Mouse (Mus musculus) liver, embryonic 12.5 days (tissue): Measurements from ENCODE around the gene Gpr68. TPM values are rescaled to one million over a fixed set of nuclear protein-coding genes. Genes with fewer than 3 reads are reported as not detected.

Experiments
- ATAC-seq: fragments of 200-750 bp; cut with Nextera tagmentation; 2 replicates; pipeline ENCODE4 v1.8.0; 2017; ENCODE audit warnings: moderate number of reproducible peaks, mild to moderate bottlenecking, moderate library complexity
- H3K27ac ChIP-seq: fragments of 300-500 bp; sonication (generic); 2 replicates; pipeline ENCODE4 v1.5.1; 2016; ENCODE audit warnings: mild to moderate bottlenecking
- H3K27me3 ChIP-seq: fragments of 300-500 bp; sonication (generic); replicated peaks from 2 replicates; pipeline ENCODE4 v1.6.1; 2016; ENCODE audit warnings: mild to moderate bottlenecking, moderate library complexity
- H3K36me3 ChIP-seq: fragments of 300-500 bp; sonication (generic); 2 replicates; pipeline ENCODE4 v1.6.1; 2016; ENCODE audit warnings: mild to moderate bottlenecking, moderate library complexity
- H3K4me1 ChIP-seq: fragments of 300-500 bp; sonication (generic); 2 replicates; pipeline ENCODE4 v1.6.1; 2016
- H3K4me2 ChIP-seq: fragments of 300-500 bp; sonication (generic); 2 replicates; pipeline ENCODE4 v1.6.1; 2016; ENCODE audit warnings: mild to moderate bottlenecking, moderate library complexity
- H3K4me3 ChIP-seq: fragments of 300-500 bp; sonication (generic); 2 replicates; pipeline ENCODE4 v1.5.1; 2016; ENCODE audit warnings: mild to moderate bottlenecking, moderate library complexity
- H3K9ac ChIP-seq: fragments of 300-500 bp; sonication (generic); 2 replicates; pipeline ENCODE4 v1.6.1; 2016; ENCODE audit warnings: mild to moderate bottlenecking, moderate library complexity
- H3K9me3 ChIP-seq: fragments of 300-500 bp; sonication (generic); replicated peaks from 2 replicates; pipeline ENCODE4 v1.6.1; 2016; ENCODE audit warnings: mild to moderate bottlenecking, moderate library complexity
- WGBS: fragments of 180-500 bp; shearing (Covaris S2); methylation state at CpG from one replicate; pipeline ENCODE4 v1.1.7; 2016; ENCODE audit not compliant: insufficient replicate concordance; 5-methylcytosine and 5-hydroxymethylcytosine counted together
- polyA plus RNA-seq: library from polyadenylated mRNA; unstranded; fragments of >200 nt; fragmentation: Nextera tagmentation; extraction: Ambion mirVana; gene quantifications from 2 replicates; pipeline ENCODE4 v1.2.1, GENCODE M21; 2016

The Gpr68 gene
- polyA plus RNA-seq, 1 experiment from 2014 or later, result 0.04 TPM

GRCm38 (mm10) chr12:100862856-100863446 lies 45.0 kb downstream of the Gpr68 start:
- no peaks in the 10 kb centered on the region for H3K4me1 ChIP-seq
- no peak for ATAC-seq
- no peak overlapping the region for H3K27ac ChIP-seq
- H3K27me3 ChIP-seq, result no peaks in the 10 kb centered on the region
- WGBS, result 79% methylated on average over 3 of the region's 3 CpGs
- no peak overlapping the region for H3K4me2 ChIP-seq
- no peaks in the 10 kb centered on the region for H3K36me3 ChIP-seq
- no peak overlapping the region for H3K4me3 ChIP-seq
- H3K9ac ChIP-seq, result no peak overlapping the region
- H3K9me3 ChIP-seq, result no peaks in the 10 kb centered on the region

- no peaks in the 10 kb centered on the region for H3K9me3 ChIP-seq
- 40% methylated on average over 3 of the region's 3 CpGs for WGBS
Observed at GRCm38 (mm10) chr12:100862272-100862671, 45.7 kb downstream of the Gpr68 start.

DNA sequence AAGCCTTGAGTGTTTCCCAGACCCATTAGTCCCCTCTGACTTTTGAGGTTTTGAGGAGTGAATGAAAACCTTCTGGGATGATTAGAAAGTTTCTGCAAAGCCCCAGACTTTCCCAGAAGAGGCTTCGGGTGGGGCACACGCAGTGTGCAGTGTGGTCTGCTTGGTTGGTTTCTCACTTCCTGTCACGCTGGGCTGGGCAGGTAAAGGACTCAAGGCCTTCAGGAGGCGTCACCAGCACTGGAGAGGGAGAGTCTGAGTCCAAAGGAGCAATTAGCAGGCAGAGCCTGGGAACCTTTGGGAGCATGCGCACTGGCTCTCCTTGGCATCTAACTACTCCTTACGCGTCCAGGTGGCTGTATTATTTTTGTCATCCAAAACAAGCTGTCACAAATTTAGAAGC lies 50.2 kb downstream of the Gpr68 start:
- Histone ChIP-seq H3K4me2 (no peak overlapping the region), H3K27ac (no peak overlapping the region), H3K9me3 (no peaks in the 10 kb centered on the region), H3K9ac (no peak overlapping the region), H3K4me1 (no peaks in the 10 kb centered on the region), H3K36me3 (no peaks in the 10 kb centered on the region), H3K4me3 (no peak overlapping the region), H3K27me3 (no peaks in the 10 kb centered on the region)
- 55% methylated on average over 7 of the region's 7 CpGs for WGBS
- no peak for ATAC-seq

More at GRCm38 (mm10) chr12:100862272-100862671, 45.7 kb downstream of the Gpr68 start:
- Histone ChIP-seq H3K27ac (no peak overlapping the region), H3K9ac (no peak overlapping the region), H3K36me3 (no peaks in the 10 kb centered on the region), H3K4me1 (no peaks in the 10 kb centered on the region), H3K4me2 (no peak overlapping the region), H3K4me3 (no peak overlapping the region), H3K27me3 (no peaks in the 10 kb centered on the region)
- ATAC-seq, result no peak

GRCm38 (mm10) chr12:100856337-100856736 lies 51.7 kb downstream of the Gpr68 start:
- Histone ChIP-seq H3K9ac (no peak overlapping the region), H3K27me3 (no peaks in the 10 kb centered on the region), H3K4me2 (no peak overlapping the region), H3K4me1 (no peaks in the 10 kb centered on the region), H3K9me3 (no peaks in the 10 kb centered on the region), H3K27ac (no peak overlapping the region), H3K4me3 (no peak overlapping the region), H3K36me3 (no peaks in the 10 kb centered on the region)
- WGBS, result 57% methylated on average over 2 of the region's 2 CpGs
- no peak for ATAC-seq

GRCm38 (mm10) chr12:100852370-100852769 lies 55.6 kb downstream of the Gpr68 start:
- no peaks in the 10 kb centered on the region for H3K9me3 ChIP-seq
- H3K4me1 ChIP-seq, result no peaks in the 10 kb centered on the region
- H3K9ac ChIP-seq, result no peak overlapping the region
- no peak overlapping the region for H3K4me2 ChIP-seq
- 39% methylated on average over 3 of the region's 3 CpGs for WGBS
- H3K36me3 ChIP-seq, result no peaks in the 10 kb centered on the region
- no peak overlapping the region for H3K4me3 ChIP-seq
- H3K27me3 ChIP-seq, result no peaks in the 10 kb centered on the region
- H3K27ac ChIP-seq, result no peak overlapping the region
- ATAC-seq, result no peak

DNA sequence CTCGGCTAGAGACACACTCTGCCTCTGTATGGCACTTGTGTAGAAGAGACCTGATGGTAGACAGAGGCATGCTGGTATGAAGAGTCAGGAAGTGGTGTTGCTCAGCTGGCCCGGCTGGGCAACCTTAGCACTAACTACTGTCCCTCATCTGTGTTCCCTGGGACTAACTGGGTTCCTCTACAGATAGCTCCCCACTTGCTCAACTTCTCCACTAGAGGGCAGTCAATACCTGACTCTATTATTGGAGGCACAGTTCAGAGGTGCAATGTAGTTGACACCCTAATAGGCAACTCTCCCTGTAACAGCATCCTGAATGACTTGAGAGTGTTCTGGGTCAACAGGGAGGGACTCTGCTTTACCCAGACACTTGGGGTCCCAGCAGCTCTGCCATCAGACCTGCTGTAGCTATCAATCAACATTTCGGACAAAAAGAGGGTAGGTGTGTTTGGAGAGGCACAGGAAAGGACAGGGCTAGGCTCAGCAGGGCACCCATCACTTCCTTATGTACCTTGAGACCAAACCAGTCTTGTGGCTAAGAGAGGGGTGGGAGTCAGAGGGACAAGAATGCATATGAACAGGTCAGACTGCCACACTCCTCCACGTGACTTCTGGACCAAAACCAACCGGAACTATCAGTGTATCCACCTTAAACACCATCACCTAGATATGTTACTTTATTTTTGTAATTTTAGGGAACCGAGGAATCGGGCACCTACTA lies 58.4 kb downstream of the Gpr68 start:
- H3K4me1 ChIP-seq, result no peaks in the 10 kb centered on the region
- H3K27ac ChIP-seq, result no peak overlapping the region
- 0 out of 2 replicates have a peak, but pooled peaks cover 9% of the 10 kb centered on the region for H3K27me3 ChIP-seq
- peak; percentile 68 for ATAC-seq
- no peak overlapping the region for H3K4me2 ChIP-seq
- WGBS, result 56% methylated on average over 7 of the region's 7 CpGs
- no peaks in the 10 kb centered on the region for H3K9me3 ChIP-seq
- no peaks in the 10 kb centered on the region for H3K36me3 ChIP-seq
- H3K9ac ChIP-seq, result no peak overlapping the region
- H3K4me3 ChIP-seq, result no peak overlapping the region

DNA sequence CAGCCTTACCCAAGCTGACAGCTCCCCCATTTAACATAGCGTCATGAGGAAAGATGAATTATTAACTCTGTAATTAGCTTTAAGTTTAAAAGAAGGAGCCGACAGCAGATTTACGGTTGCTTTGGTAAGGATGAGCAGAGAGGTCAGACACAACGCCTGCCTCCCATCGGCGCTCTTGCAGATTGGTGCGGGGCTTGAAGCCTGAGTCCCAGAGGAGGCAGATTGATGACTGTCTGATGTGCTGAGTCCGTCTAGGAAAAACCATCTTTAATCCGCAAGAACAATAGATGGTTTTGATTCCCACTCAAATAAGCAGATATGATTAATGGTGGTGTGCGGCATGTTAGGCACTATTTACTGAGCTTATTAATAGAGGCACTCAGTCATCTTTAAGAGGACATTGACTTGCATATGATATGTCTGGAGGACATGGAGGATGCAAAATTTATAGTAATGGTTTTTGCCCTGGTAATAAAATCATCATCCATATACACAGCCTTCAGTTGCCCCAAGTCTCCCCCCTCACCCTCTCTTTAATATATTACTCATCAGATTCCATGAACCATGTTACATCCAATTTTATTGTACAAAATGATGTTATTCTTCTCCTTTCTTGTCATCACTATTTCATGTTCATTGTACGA lies 60.4 kb downstream of the Gpr68 start:
- H3K27ac ChIP-seq, result no peak overlapping the region
- no peak for ATAC-seq

DNA sequence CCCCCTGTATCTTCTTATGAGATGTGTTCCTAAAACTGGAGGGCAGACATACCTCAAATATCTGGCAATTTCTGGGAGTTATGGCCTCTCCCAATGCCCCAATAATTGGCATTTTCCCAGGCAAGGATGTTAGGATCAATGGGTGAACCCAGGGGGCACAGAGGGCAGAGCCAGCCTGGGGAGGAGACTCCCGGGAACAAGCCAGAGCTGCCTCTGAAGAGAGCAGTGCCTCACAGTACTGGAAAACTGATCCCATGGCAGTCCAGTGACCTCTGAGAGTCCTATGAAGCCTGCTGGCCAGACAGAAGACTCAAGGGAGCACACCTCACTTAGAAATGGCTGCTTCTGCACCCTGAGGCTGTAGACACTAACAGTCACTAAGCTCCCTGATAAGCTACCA lies 61.4 kb downstream of the Gpr68 start:
- 0 out of 2 replicates have a peak, but pooled peaks cover 9% of the 10 kb centered on the region for H3K27me3 ChIP-seq
- 40% methylated on average over 1 of the region's 1 CpGs for WGBS
- H3K4me1 ChIP-seq, result no peaks in the 10 kb centered on the region
- no peak overlapping the region for H3K4me3 ChIP-seq
- no peaks in the 10 kb centered on the region for H3K9me3 ChIP-seq
- no peak overlapping the region for H3K9ac ChIP-seq
- H3K27ac ChIP-seq, result no peak overlapping the region
- H3K4me2 ChIP-seq, result no peak overlapping the region
- H3K36me3 ChIP-seq, result no peaks in the 10 kb centered on the region
- ATAC-seq, result no peak

More for the DNA sequence above, 60.4 kb downstream of the Gpr68 start:
- no peaks in the 10 kb centered on the region for H3K9me3 ChIP-seq
- H3K4me1 ChIP-seq, result no peaks in the 10 kb centered on the region
- 0 out of 2 replicates have a peak, but pooled peaks cover 9% of the 10 kb centered on the region for H3K27me3 ChIP-seq
- H3K4me2 ChIP-seq, result no peak overlapping the region
- H3K4me3 ChIP-seq, result no peak overlapping the region
- WGBS, result 75% methylated on average over 11 of the region's 11 CpGs
- no peak overlapping the region for H3K9ac ChIP-seq
- H3K36me3 ChIP-seq, result no peaks in the 10 kb centered on the region

- H3K27me3 ChIP-seq, result 0 out of 2 replicates have a peak, but pooled peaks cover 9% of the 10 kb centered on the region
- no peaks in the 10 kb centered on the region for H3K4me1 ChIP-seq
- no peaks in the 10 kb centered on the region for H3K36me3 ChIP-seq
- no peak overlapping the region for H3K9ac ChIP-seq
- H3K4me3 ChIP-seq, result no peak overlapping the region
- WGBS, result 21% methylated on average over 2 of the region's 2 CpGs
- no peak for ATAC-seq
- H3K27ac ChIP-seq, result no peak overlapping the region
- H3K9me3 ChIP-seq, result no peaks in the 10 kb centered on the region
- H3K4me2 ChIP-seq, result no peak overlapping the region
Observed at GRCm38 (mm10) chr12:100845829-100846228, 62.2 kb downstream of the Gpr68 start.

- Histone ChIP-seq H3K36me3 (no peaks in the 10 kb centered on the region), H3K27me3 (0 out of 2 replicates have a peak, but pooled peaks cover 9% of the 10 kb centered on the region), H3K4me3 (no peak overlapping the region), H3K4me2 (no peak overlapping the region), H3K27ac (no peak overlapping the region), H3K9me3 (no peaks in the 10 kb centered on the region), H3K4me1 (no peaks in the 10 kb centered on the region), H3K9ac (no peak overlapping the region)
- 63% methylated on average over 7 of the region's 7 CpGs for WGBS
- ATAC-seq, result no peak
Observed at GRCm38 (mm10) chr12:100844546-100844945, 63.5 kb downstream of the Gpr68 start.

GRCm38 (mm10) chr12:100843171-100843570 lies 64.8 kb downstream of the Gpr68 start:
- no peak overlapping the region for H3K9ac ChIP-seq
- WGBS, result 54% methylated on average over 4 of the region's 4 CpGs
- ATAC-seq, result no peak

DNA sequence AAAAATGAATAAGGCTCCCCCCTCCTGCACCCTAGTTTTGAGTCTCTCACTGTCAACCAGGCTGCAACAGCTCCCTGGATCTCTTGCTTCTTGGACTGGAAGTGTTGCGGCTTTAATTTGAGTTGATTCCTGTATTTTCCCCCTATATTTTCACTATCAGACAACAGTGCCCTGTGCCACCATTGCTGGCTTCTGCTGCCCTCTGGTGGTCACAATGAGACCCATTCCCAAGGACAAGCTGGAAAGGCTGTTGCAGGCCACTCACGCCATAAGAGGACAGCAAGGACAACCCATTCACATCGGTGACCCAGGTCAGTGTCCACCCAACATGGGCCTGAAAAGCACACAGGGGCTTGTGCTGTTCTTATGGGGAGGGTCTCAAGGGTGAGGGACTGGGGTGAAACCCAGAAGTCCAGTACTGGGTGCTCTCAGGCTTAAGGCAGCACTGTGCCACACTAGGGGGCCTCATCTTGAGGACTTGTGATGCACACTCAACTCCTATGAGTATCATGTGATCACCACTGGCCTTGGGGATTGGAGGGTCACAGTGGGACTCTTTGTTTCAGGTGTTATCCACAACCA lies 66.7 kb downstream of the Gpr68 start:
- H3K27me3 ChIP-seq, result no peaks in the 10 kb centered on the region
- H3K4me2 ChIP-seq, result no peak overlapping the region
- H3K4me1 ChIP-seq, result no peaks in the 10 kb centered on the region
- ATAC-seq, result no peak
- no peaks in the 10 kb centered on the region for H3K36me3 ChIP-seq
- WGBS, result 23% methylated on average over 3 of the region's 3 CpGs
- no peaks in the 10 kb centered on the region for H3K9me3 ChIP-seq
- no peak overlapping the region for H3K4me3 ChIP-seq
- no peak overlapping the region for H3K9ac ChIP-seq
- no peak overlapping the region for H3K27ac ChIP-seq

More at GRCm38 (mm10) chr12:100843171-100843570, 64.8 kb downstream of the Gpr68 start:
- H3K9me3 ChIP-seq, result no peaks in the 10 kb centered on the region
- H3K27ac ChIP-seq, result no peak overlapping the region
- 0 out of 2 replicates have a peak, but pooled peaks cover 9% of the 10 kb centered on the region for H3K27me3 ChIP-seq
- H3K4me1 ChIP-seq, result no peaks in the 10 kb centered on the region
- no peak overlapping the region for H3K4me2 ChIP-seq
- H3K4me3 ChIP-seq, result no peak overlapping the region
- H3K36me3 ChIP-seq, result no peaks in the 10 kb centered on the region
